Mouse (Mus musculus): ENCODE measurements at regions not wholly inside any gene's neighbourhood (a gene's known extent, or its start where the extent isn't known, plus 50 kb on each side); places are given as distances from the start of the nearest gene placed in this dataset.

GRCm38 (mm10) chr2:128301709-128302108 is 175.9 kb downstream of the Bcl2l11 start:
- no peak for DNase-seq (ENCODE audit: low read depth)

GRCm38 (mm10) chr2:128304063-128304712 is 178.3 kb downstream of the Bcl2l11 start:
- no peak for DNase-seq (ENCODE audit: low read depth)

GRCm38 (mm10) chr2:128306693-128307092 is 180.9 kb downstream of the Bcl2l11 start:
- DNase-seq (ENCODE audit: low read depth): no peak

GRCm38 (mm10) chr2:128309541-128310030 is 183.7 kb downstream of the Bcl2l11 start:
- no peak for DNase-seq (ENCODE audit: low read depth)

GRCm38 (mm10) chr2:128310081-128310480 is 184.2 kb downstream of the Bcl2l11 start:
- DNase-seq (ENCODE audit: low read depth): no peak

GRCm38 (mm10) chr2:128312084-128312594 is 186.3 kb downstream of the Bcl2l11 start:
- DNase-seq (ENCODE audit: low read depth): peak; percentile 58

GRCm38 (mm10) chr2:128312659-128313581 is 187.1 kb downstream of the Bcl2l11 start:
- DNase-seq (ENCODE audit: low read depth): no peak

GRCm38 (mm10) chr2:128313582-128313918 is 187.7 kb downstream of the Bcl2l11 start:
- DNase-seq (ENCODE audit: low read depth): no peak

- no peak for DNase-seq (ENCODE audit: low read depth)
Measured at GRCm38 (mm10) chr2:128313948-128314347, 188.1 kb downstream of the Bcl2l11 start.

- no peak for DNase-seq (ENCODE audit: low read depth)
Measured at GRCm38 (mm10) chr2:128316516-128316915, 190.7 kb downstream of the Bcl2l11 start.

- peak; percentile 44 for DNase-seq (ENCODE audit: low read depth)
Measured at GRCm38 (mm10) chr2:128318266-128318665, 192.4 kb downstream of the Bcl2l11 start.

- DNase-seq (ENCODE audit: low read depth): peak; percentile 51
Measured at GRCm38 (mm10) chr2:128318956-128319355, 193.1 kb downstream of the Bcl2l11 start.

GRCm38 (mm10) chr2:128321475-128321874 is 195.6 kb downstream of the Bcl2l11 start:
- no peak for DNase-seq (ENCODE audit: low read depth)

- no peak for DNase-seq (ENCODE audit: low read depth)
Measured at GRCm38 (mm10) chr2:128324256-128325096, 198.6 kb downstream of the Bcl2l11 start.

GRCm38 (mm10) chr2:128325097-128325421 is 199.2 kb downstream of the Bcl2l11 start:
- DNase-seq (ENCODE audit: low read depth): no peak

- peak; percentile 88 for DNase-seq (ENCODE audit: low read depth)
Measured at GRCm38 (mm10) chr2:128325456-128325855, 199.6 kb downstream of the Bcl2l11 start.

- DNase-seq (ENCODE audit: low read depth): no peak
Measured at GRCm38 (mm10) chr2:128330833-128331232, 205.0 kb downstream of the Bcl2l11 start.

GRCm38 (mm10) chr2:128331275-128331674 is 205.4 kb downstream of the Bcl2l11 start:
- no peak for DNase-seq (ENCODE audit: low read depth)

- DNase-seq (ENCODE audit: low read depth): no peak
Measured at GRCm38 (mm10) chr2:128331681-128332080, 205.8 kb downstream of the Bcl2l11 start.

- peak; percentile 43 for DNase-seq (ENCODE audit: low read depth)
Measured at GRCm38 (mm10) chr2:128333401-128334142, 207.7 kb downstream of the Bcl2l11 start.

- no peak for DNase-seq (ENCODE audit: low read depth)
Measured at GRCm38 (mm10) chr2:128334143-128334470, 208.3 kb downstream of the Bcl2l11 start.
